Mouse (Mus musculus): ENCODE measurements at regions not wholly inside any gene's neighbourhood (a gene's known extent, or its start where the extent isn't known, plus 50 kb on each side); places are given as distances from the start of the nearest gene placed in this dataset.

DNA sequence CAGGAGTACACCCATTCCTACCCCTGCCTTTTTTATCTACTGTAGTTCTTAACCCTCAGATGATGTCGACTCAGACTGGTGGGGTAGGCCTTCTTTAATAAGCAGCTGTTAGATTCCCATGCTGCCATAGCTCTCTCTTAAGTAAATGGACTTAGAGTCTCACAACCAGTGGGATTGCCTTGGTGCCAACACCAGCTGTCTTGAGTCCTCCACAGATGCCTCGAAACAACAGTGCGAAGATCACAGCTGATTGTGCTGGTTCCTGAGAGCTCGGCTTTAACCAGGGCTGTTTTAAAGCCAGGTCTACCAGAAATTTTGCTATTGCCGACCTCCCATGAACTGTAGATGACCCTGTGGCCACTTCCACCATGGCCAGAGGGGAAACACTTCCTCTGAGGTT, 189.4 kb downstream of the Gm12728 start:
- no peak for TF ChIP-seq CTCF (IDR thresholded peaks at IDR 0.05; ENCODE audit: borderline replicate concordance, extremely low read depth, insufficient read depth, insufficient read length)
- TF ChIP-seq POLR2A (IDR thresholded peaks at IDR 0.05; ENCODE audit: borderline replicate concordance, extremely low read depth, insufficient read depth, insufficient read length, poor library complexity, severe bottlenecking), result no peak
